Mouse (Mus musculus): ENCODE results near the gene Cpb2. TPM values are rescaled to one million over a fixed set of nuclear protein-coding genes. Genes with fewer than 3 reads are reported as not detected.

The Cpb2 gene
- polyA plus RNA-seq, 1 experiment from 2014 or later: 50.0 TPM

DNA sequence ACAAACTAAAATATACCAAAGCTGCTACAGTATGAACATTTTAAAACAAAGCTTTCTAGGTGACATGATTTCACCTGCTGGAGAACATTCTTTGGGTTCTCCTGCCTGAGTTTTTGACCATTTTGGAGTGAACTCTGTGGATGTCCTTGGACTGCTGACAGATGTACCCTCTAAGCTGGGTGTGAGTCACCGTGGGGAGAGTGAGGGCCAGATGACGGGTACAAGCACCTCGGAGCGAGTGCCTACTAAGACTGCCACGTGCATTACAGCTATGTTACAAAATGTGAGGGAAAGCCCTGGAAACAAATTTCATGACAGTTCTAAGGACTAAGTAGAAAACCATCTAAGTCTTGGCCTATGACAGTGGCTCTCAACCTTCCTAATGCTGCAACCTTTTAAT lies 27.4 kb downstream of the Cpb2 start:
- Histone ChIP-seq H3K27ac (no peak overlapping the region), H3K4me3 (no peak overlapping the region), H3K4me1 (no peaks in the 10 kb centered on the region), H3K4me2 (no peak overlapping the region), H3K27me3 (replicated peaks) (no peaks in the 10 kb centered on the region), H3K9ac (no peak overlapping the region), H3K36me3 (no peaks in the 10 kb centered on the region), H3K9me3 (replicated peaks) (no peaks in the 10 kb centered on the region)
- WGBS (ENCODE audit: insufficient replicate concordance): 73% methylated on average over 5 of the region's 5 CpGs
- ATAC-seq: no peak

DNA sequence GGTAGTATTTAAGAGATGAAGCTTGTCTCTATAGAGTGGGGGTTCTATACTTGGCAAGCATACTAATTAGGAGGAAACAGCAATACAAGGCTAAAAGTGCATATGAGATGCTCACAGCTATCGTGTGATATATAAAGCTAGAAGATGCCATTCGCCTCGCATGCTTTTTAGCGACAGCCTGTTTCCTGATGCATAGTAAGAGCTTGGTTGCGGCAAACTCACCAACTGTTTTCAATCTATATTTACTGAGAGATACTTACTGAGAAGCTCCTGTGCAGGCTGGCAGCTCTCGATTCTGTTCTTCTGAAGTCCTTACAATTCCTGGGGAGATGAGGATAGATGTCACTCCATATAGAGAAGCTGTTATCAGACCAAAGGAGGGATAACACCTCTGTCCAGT lies 37.6 kb downstream of the Cpb2 start:
- no peaks in the 10 kb centered on the region for H3K36me3 ChIP-seq
- H3K27me3 ChIP-seq (replicated peaks): no peaks in the 10 kb centered on the region
- no peaks in the 10 kb centered on the region for H3K9me3 ChIP-seq (replicated peaks)
- no peak for ATAC-seq
- no peak overlapping the region for H3K27ac ChIP-seq
- no peak overlapping the region for H3K9ac ChIP-seq
- no peak overlapping the region for H3K4me2 ChIP-seq
- no peak overlapping the region for H3K4me3 ChIP-seq
- peaks cover 8% of the 10 kb centered on the region for H3K4me1 ChIP-seq
- WGBS (ENCODE audit: insufficient replicate concordance): 76% methylated on average over 6 of the region's 6 CpGs

DNA sequence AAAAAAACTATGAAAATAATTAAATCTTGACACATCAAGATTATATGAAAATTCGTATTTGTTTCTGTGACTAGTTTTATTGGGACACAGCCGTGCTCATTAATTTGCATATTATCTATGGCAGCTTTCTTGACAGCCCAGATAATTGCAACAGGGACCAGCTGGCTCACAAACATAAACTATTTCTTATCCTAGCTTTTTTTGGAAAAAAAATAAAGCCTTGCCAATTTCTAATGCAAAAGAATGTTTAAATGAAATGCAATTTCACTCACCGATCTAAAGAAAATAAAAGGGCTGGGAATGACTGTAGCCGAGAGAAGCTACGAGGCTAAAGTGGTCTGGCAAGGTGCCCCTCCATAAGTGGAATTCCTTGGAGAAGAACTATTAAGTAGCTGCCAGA lies 38.3 kb downstream of the Cpb2 start:
- Histone ChIP-seq H3K27ac (no peak overlapping the region), H3K4me3 (no peak overlapping the region), H3K4me2 (no peak overlapping the region), H3K27me3 (replicated peaks) (no peaks in the 10 kb centered on the region), H3K9ac (no peak overlapping the region), H3K36me3 (no peaks in the 10 kb centered on the region), H3K9me3 (replicated peaks) (no peaks in the 10 kb centered on the region), H3K4me1 (peaks cover 15% of the 10 kb centered on the region)
- no peak for ATAC-seq
- 64% methylated on average over 5 of the region's 5 CpGs for WGBS (ENCODE audit: insufficient replicate concordance)

DNA sequence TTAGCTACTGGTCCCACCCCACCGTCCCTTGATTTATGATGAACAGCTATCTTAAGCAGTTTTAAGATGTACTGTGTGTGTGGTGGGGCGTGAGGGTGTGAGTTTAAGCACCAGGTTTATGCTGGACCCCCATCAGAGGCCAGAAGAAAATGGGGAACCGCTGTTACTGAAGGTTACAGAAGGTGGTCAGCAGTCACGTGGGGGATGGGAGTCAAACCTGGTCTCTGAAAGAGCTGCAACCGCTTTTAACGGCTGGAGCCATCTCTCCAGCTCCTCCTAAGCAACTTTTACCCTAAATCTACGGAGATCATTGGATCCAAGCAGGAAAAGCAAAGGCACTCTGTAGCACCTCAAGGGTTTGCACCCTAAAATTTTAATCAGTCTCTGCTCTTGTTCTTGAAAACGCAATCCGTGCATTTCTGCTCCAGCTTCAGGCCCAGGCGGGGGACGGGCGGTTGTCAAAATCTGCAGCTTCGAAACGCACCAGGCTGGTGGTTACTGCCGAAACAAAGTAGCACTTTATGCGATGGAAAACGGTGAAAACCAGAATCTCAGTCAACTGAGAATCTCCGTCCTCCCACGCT lies 41.6 kb downstream of the Cpb2 start:
- Histone ChIP-seq H3K9ac (peak overlapping the region; percentile 90), H3K9me3 (replicated peaks) (no peaks in the 10 kb centered on the region), H3K27ac (peak overlapping the region; percentile 91; the same call in 1 of the 2 replicates), H3K27me3 (replicated peaks) (no peaks in the 10 kb centered on the region), H3K36me3 (no peaks in the 10 kb centered on the region), H3K4me1 (peaks cover 21% of the 10 kb centered on the region), H3K4me3 (peak overlapping the region; percentile 98), H3K4me2 (peak overlapping the region; percentile 87)
- WGBS (ENCODE audit: insufficient replicate concordance): 6% methylated on average over 19 of the region's 19 CpGs
- peak; percentile 36 for ATAC-seq

DNA sequence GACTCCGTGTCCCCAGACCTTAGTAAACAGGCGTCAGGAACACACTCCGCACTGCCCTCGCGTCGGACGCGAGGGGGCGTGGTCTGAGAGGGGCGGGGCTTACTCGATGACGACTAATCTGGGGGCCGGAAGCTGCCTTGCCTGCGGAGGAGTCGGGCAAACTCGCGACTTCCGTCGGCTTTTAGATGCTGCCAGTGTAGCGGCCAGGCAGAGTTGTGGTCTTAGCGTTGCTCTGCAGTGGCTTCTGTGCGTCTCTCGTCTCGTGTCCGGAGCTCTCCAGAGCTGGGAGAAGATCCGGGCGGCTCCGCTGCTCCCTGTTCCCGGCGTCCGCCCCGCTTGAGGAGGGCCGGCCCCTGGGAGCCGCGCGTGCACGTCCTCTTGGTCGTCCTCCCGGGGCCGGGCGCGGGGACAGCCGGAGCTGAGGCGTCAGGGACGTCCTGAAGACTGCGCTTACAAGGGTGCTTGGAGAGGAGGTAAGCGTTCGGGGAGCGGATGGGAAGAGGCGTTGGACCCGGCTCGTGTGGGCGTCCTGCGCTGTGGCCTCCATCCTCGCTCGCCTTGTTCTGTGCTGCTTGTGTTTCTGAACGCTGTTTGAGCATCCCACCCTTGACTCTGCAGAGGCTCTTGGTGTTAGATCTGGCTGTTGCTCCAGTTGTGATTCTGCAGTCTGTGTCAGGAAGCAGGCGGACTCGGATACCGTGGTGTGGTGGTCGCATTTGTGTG lies 42.3 kb downstream of the Cpb2 start, which contains the start of gene Zc3h13:
Gene Zc3h13 (plus strand): TSS at position 181 of the 723 bp plus-strand sequence.
- Histone ChIP-seq H3K27ac (peak within 1 kb of the TSS; percentile 91), H3K4me2 (peak within 1 kb of the TSS; percentile 87), H3K4me3 (peak within 1 kb of the TSS; percentile 98), H3K27me3 (replicated peaks) (no peaks in the 10 kb centered on the region), H3K9me3 (replicated peaks) (no peaks in the 10 kb centered on the region), H3K36me3 (no peaks in the 10 kb centered on the region), H3K4me1 (peaks cover 21% of the 10 kb centered on the region), H3K9ac (peak within 1 kb of the TSS; percentile 90)
- ATAC-seq: peak; percentile 97
- under 1% methylated on average over 61 of the region's 61 CpGs for WGBS (ENCODE audit: insufficient replicate concordance)

DNA sequence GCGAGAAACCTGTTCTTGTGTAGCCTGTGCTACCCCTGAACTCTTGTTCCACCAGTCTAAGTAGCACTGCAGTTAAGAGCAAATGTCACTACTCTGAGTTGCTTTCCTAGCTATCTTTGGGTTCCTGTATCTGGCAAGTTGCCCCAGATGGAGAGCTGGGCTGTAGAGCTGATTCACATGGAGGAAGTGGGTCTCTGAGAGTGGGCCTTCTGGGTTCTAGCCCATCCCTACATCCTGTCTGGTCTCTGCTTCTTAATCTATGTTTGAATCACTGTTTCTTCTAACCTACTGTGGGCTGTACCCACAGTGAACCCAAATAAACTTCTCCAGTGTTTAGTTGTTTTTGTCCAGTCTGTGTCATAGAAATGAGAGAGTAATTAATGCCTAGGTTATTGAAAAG lies 59.0 kb downstream of the Cpb2 start:
- 73% methylated on average over 1 of the region's 1 CpGs for WGBS (ENCODE audit: insufficient replicate concordance)
- Histone ChIP-seq H3K9ac (no peak overlapping the region), H3K27ac (no peak overlapping the region), H3K4me1 (0 out of 2 replicates have a peak, but pooled peaks cover 3% of the 10 kb centered on the region), H3K4me2 (no peak overlapping the region), H3K9me3 (replicated peaks) (no peaks in the 10 kb centered on the region), H3K4me3 (no peak overlapping the region), H3K27me3 (replicated peaks) (no peaks in the 10 kb centered on the region), H3K36me3 (no peaks in the 10 kb centered on the region)
- no peak for ATAC-seq

DNA sequence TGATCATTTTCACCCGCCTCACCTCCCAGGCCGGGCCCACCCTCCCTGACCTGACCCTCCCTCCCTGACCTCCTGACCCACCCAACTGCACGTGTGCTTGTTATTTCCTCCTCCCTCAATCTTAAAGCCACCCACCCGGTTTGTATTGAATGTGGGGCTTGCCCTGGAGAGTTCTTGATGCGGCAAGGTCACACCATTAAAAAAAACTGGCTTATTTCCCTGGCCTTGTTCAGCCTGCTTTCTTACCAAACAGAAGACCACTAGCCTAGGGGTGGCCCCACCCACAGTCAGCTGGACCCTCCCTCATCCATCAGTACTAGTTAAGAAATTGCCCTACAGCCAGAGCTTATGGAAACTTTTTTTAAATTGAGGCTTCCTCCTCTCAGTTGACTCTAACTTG lies 61.7 kb downstream of the Cpb2 start:
- ATAC-seq: no peak
- no peaks in the 10 kb centered on the region for H3K9me3 ChIP-seq (replicated peaks)
- 62% methylated on average over 5 of the region's 5 CpGs for WGBS (ENCODE audit: insufficient replicate concordance)

DNA sequence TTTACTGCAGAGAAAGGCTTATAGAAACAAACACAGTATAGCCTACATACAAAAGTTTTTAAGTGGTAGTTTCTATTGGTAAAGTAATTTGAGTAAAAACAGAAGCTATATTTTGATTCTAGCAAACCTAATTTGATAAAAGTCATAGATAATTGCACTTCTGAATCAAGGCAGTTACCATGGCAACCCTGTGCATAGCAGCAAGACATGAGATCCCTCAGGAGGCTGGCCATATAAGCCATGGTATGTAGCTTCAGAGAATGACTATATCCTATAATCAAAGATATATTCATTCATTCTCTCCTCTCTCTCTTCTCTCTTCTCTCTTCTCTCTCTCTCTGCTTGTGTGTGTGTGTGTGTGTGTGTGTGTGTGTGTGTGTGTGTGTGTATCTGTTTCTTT lies 65.8 kb downstream of the Cpb2 start:
- no peak for ATAC-seq
- H3K4me1 ChIP-seq: 0 out of 2 replicates have a peak, but pooled peaks cover 3% of the 10 kb centered on the region
- no peak overlapping the region for H3K4me2 ChIP-seq
- no peak overlapping the region for H3K4me3 ChIP-seq
- no peaks in the 10 kb centered on the region for H3K9me3 ChIP-seq (replicated peaks)
- no peak overlapping the region for H3K9ac ChIP-seq
- no peak overlapping the region for H3K27ac ChIP-seq
- H3K36me3 ChIP-seq: peaks cover 14% of the 10 kb centered on the region
- H3K27me3 ChIP-seq (replicated peaks): no peaks in the 10 kb centered on the region

More for the DNA sequence above, 61.7 kb downstream of the Cpb2 start:
- Histone ChIP-seq H3K4me1 (0 out of 2 replicates have a peak, but pooled peaks cover 3% of the 10 kb centered on the region), H3K4me2 (no peak overlapping the region), H3K27ac (no peak overlapping the region), H3K9ac (no peak overlapping the region), H3K4me3 (no peak overlapping the region), H3K36me3 (peaks cover 6% of the 10 kb centered on the region), H3K27me3 (replicated peaks) (no peaks in the 10 kb centered on the region)

DNA sequence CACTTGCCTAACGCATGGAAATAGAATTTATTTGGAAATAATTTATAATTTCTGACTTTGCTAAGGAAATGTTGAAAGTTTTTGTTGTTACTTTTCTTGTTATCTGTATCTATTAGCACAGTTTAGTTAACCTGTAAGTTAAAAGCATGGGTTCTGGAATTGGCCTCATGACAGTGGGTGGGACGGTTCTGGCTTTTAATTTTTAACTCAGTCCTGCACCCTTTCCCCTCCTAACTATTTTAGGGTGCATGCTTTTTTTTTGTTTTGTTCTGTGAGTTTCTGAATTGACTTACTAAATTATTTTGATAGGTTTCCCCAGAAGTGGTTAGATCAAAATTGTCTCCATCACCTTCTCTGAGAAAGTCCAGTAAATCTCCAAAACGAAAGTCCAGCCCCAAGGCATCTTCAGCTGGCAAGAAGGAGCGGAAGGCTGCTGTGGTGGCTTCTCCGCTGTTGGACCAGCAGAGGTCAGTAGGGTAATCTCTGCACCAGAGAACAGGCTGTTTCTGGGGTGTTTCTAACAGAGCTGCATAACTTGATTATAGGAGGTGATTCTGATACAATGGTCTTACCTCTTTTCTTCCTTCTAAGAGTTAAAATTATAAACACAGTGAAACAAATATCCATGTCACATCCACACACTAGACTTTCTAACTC lies 67.4 kb downstream of the Cpb2 start:
- Histone ChIP-seq H3K4me2 (no peak overlapping the region), H3K4me1 (no peaks in the 10 kb centered on the region), H3K27me3 (replicated peaks) (no peaks in the 10 kb centered on the region), H3K9me3 (replicated peaks) (no peaks in the 10 kb centered on the region), H3K4me3 (no peak overlapping the region), H3K27ac (no peak overlapping the region), H3K9ac (no peak overlapping the region), H3K36me3 (peaks cover 17% of the 10 kb centered on the region)
- 78% methylated on average over 5 of the region's 5 CpGs for WGBS (ENCODE audit: insufficient replicate concordance)
- no peak for ATAC-seq

DNA sequence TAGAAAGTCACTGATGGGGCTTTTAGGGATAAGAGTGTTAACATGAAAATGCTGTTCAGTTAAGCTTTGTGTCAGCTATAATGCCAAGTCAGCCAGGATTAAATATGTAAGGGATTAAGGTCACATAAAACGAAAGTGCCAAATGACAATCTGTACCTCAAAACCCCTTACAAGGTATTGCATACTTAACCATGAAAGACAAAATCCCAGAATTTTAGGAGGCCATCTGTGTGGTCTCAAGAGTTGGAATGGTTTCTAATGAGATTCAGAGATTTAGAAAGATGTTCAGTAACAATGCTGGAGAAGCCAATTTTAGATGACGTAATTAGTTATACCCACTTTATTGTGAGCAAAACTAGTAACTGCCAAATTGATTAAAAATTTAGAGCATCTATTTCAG lies 72.4 kb downstream of the Cpb2 start:
- H3K36me3 ChIP-seq: peaks cover 16% of the 10 kb centered on the region
- no peak overlapping the region for H3K4me2 ChIP-seq
- no peak overlapping the region for H3K4me3 ChIP-seq
- no peaks in the 10 kb centered on the region for H3K9me3 ChIP-seq (replicated peaks)
- no peak overlapping the region for H3K9ac ChIP-seq
- H3K27ac ChIP-seq: no peak overlapping the region
- no peaks in the 10 kb centered on the region for H3K27me3 ChIP-seq (replicated peaks)
- H3K4me1 ChIP-seq: peaks cover 5% of the 10 kb centered on the region; the same call in 1 of the 2 replicates
- no peak for ATAC-seq
- WGBS (ENCODE audit: insufficient replicate concordance): 83% methylated on average over 2 of the region's 2 CpGs

DNA sequence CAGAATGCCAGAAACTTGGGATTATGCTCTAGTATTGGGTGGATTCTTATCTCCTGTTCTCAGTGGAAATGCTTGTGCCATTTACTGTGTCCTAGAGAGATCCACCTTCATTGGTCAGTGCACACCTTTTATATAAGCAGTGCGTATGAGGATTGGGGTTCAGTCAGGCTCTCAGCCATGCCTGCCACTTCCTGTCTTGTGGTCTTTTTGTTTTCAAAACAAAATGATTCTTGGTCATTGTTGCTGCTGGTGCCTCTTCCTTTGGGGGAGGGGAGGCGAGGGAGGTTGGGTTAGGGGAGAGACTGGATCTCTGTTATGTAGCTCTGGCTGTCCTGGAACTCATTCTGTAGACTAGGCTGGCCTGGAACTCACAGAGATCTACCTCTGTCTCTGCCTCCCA lies 76.6 kb downstream of the Cpb2 start:
- Histone ChIP-seq H3K4me1 (peaks cover 5% of the 10 kb centered on the region; the same call in 1 of the 2 replicates), H3K9me3 (replicated peaks) (no peaks in the 10 kb centered on the region), H3K27ac (no peak overlapping the region), H3K27me3 (replicated peaks) (no peaks in the 10 kb centered on the region), H3K36me3 (peaks cover 39% of the 10 kb centered on the region), H3K4me3 (no peak overlapping the region), H3K4me2 (no peak overlapping the region), H3K9ac (no peak overlapping the region)
- WGBS (ENCODE audit: insufficient replicate concordance): 59% methylated on average over 2 of the region's 2 CpGs
- no peak for ATAC-seq

DNA sequence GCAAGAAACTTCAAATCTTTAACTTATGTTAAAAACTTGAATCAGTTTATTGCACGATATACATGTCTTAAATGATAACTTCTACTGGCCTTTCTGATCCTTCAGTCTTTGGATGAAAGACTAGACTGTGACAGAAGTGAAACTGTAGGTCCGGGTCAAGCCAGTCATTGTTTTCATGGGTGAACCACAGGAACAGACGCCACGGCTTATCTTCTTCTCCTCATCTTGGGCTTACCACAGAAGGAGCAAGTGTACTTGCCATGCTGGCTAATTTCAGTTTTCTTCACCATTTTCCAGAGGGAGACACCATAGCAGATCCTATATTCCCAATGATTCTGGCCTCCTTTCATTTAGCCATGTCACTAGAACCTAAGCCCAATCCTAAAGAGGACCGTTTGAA lies 78.2 kb downstream of the Cpb2 start:
- Histone ChIP-seq H3K9ac (no peak overlapping the region), H3K27me3 (replicated peaks) (no peaks in the 10 kb centered on the region), H3K4me2 (no peak overlapping the region), H3K27ac (no peak overlapping the region), H3K4me1 (peaks cover 5% of the 10 kb centered on the region; the same call in 1 of the 2 replicates), H3K36me3 (peaks cover 47% of the 10 kb centered on the region), H3K9me3 (replicated peaks) (no peaks in the 10 kb centered on the region), H3K4me3 (no peak overlapping the region)
- 43% methylated on average over 5 of the region's 5 CpGs for WGBS (ENCODE audit: insufficient replicate concordance)
- ATAC-seq: no peak

Data from liver, embryonic 12.5 days (tissue).